Mouse (Mus musculus): ENCODE data around the gene 2610528J11Rik.
"Not testable (repeated sequence)": the region's sequence is repeated elsewhere in the genome, so short reads cannot be mapped to it uniquely, and the experiment has no call there.

The 2610528J11Rik gene

GRCm38 (mm10) chr4:118526408-118527334 is at the start of gene 2610528J11Rik:
2610528J11Rik (plus strand) TSS chr4:118526999.
- DNase-seq (ENCODE audit: low spot score): peak; percentile 34

- DNase-seq (ENCODE audit: low spot score): no peak
Measured at GRCm38 (mm10) chr4:118489717-118490132, 37.1 kb upstream of the 2610528J11Rik start, which contains the start of gene Tie1. Tie1 (minus strand) TSS chr4:118490061.

- no peak for DNase-seq (ENCODE audit: low spot score)
Measured at GRCm38 (mm10) chr4:118490461-118490860, 36.3 kb upstream of the 2610528J11Rik start.

GRCm38 (mm10) chr4:118500171-118500724 is 26.6 kb upstream of the 2610528J11Rik start:
- DNase-seq (ENCODE audit: low spot score): no peak

GRCm38 (mm10) chr4:118500792-118501191 is 26.0 kb upstream of the 2610528J11Rik start:
- no peak for DNase-seq (ENCODE audit: low spot score)

- DNase-seq (ENCODE audit: low spot score): peak; percentile 12
Measured at GRCm38 (mm10) chr4:118505551-118505950, 21.2 kb upstream of the 2610528J11Rik start.

GRCm38 (mm10) chr4:118507171-118507570 is 19.6 kb upstream of the 2610528J11Rik start:
- DNase-seq (ENCODE audit: low spot score): not testable (repeated sequence)

GRCm38 (mm10) chr4:118509050-118509449 is 17.7 kb upstream of the 2610528J11Rik start:
- no peak for DNase-seq (ENCODE audit: low spot score)

- DNase-seq (ENCODE audit: low spot score): peak; percentile 39
Measured at GRCm38 (mm10) chr4:118516699-118517496, 9.9 kb upstream of the 2610528J11Rik start.

- DNase-seq (ENCODE audit: low spot score): no peak
Measured at GRCm38 (mm10) chr4:118517497-118518146, 9.2 kb upstream of the 2610528J11Rik start.

GRCm38 (mm10) chr4:118518208-118518607 is 8.6 kb upstream of the 2610528J11Rik start:
- no peak for DNase-seq (ENCODE audit: low spot score)

GRCm38 (mm10) chr4:118522248-118522647 is 4.6 kb upstream of the 2610528J11Rik start:
- DNase-seq (ENCODE audit: low spot score): no peak

- DNase-seq (ENCODE audit: low spot score): no peak
Measured at GRCm38 (mm10) chr4:118523976-118524375, 2.8 kb upstream of the 2610528J11Rik start.

GRCm38 (mm10) chr4:118525779-118526178 is 1.0 kb upstream of the 2610528J11Rik start:
- no peak for DNase-seq (ENCODE audit: low spot score)

GRCm38 (mm10) chr4:118527335-118527681 is 509 bp downstream of the 2610528J11Rik start:
- DNase-seq (ENCODE audit: low spot score): no peak

- DNase-seq (ENCODE audit: low spot score): no peak
Measured at GRCm38 (mm10) chr4:118527720-118528119, 921 bp downstream of the 2610528J11Rik start.

- no peak for DNase-seq (ENCODE audit: low spot score)
Measured at GRCm38 (mm10) chr4:118532663-118533062, 5.9 kb downstream of the 2610528J11Rik start.

GRCm38 (mm10) chr4:118533156-118533555 is 6.4 kb downstream of the 2610528J11Rik start:
- no peak for DNase-seq (ENCODE audit: low spot score)

GRCm38 (mm10) chr4:118533605-118534004 is 6.8 kb downstream of the 2610528J11Rik start:
- DNase-seq (ENCODE audit: low spot score): no peak

- no peak for DNase-seq (ENCODE audit: low spot score)
Measured at GRCm38 (mm10) chr4:118535610-118536009, 8.8 kb downstream of the 2610528J11Rik start.

- DNase-seq (ENCODE audit: low spot score): no peak
Measured at GRCm38 (mm10) chr4:118537801-118538200, 11.0 kb downstream of the 2610528J11Rik start.

GRCm38 (mm10) chr4:118539904-118540303 is 13.1 kb downstream of the 2610528J11Rik start:
- DNase-seq (ENCODE audit: low spot score): no peak
